Mouse (Mus musculus): ENCODE results near the gene Polr3h. TPM values are rescaled to one million over a fixed set of nuclear protein-coding genes. Genes with fewer than 3 reads are reported as not detected.
A peak's percentile ranks its signal among the peaks of the same experiment; 100 is the strongest.

Polr3h gene
- polyA plus RNA-seq, 1 experiment = 164 TPM

GRCm38 (mm10) chr15:81882348-81882747, 43.7 kb downstream of the Polr3h start:
- H3K4me3 ChIP-seq (ENCODE audit: insufficient read depth, poor library complexity, severe bottlenecking) = no peak overlapping the region
- peaks cover 93% of the 10 kb centered on the region for H3K79me3 ChIP-seq (ENCODE audit: low read depth)
- no peaks in the 10 kb centered on the region for H3K27me3 ChIP-seq (ENCODE audit: control insufficient read depth, insufficient read depth, insufficient read length)
- TF ChIP-seq MYOG (IDR thresholded peaks at IDR 0.05; ENCODE audit: control insufficient read depth, extremely low read depth, insufficient read length) (no peak), MAX (IDR thresholded peaks at IDR 0.05) (no peak), USF1 (IDR thresholded peaks at IDR 0.05; ENCODE audit: low read depth) (no peak), CEBPB (IDR thresholded peaks at IDR 0.05; ENCODE audit: low read depth) (no peak), MYOD1 (IDR thresholded peaks at IDR 0.05; ENCODE audit: control insufficient read depth, insufficient read length, low read depth) (no peak), CTCF (IDR thresholded peaks at IDR 0.05; ENCODE audit: control insufficient read depth, insufficient read depth, insufficient read length) (no peak), FOSL1 (IDR thresholded peaks at IDR 0.05; ENCODE audit: insufficient read depth, low read length, poor library complexity, severe bottlenecking) (no peak)
- peaks cover 100% of the 10 kb centered on the region for H3K79me2 ChIP-seq (ENCODE audit: control insufficient read depth, insufficient read depth)
- peaks cover 23% of the 10 kb centered on the region for H3K36me3 ChIP-seq (ENCODE audit: control insufficient read depth, insufficient read depth)
- H3ac ChIP-seq (ENCODE audit: control insufficient read depth, insufficient read length, low read depth) = no peak overlapping the region

GRCm38 (mm10) chr15:81879531-81880401, 46.3 kb downstream of the Polr3h start:
- Histone ChIP-seq H3K79me3 (ENCODE audit: low read depth) (peaks cover 94% of the 10 kb centered on the region), H3K4me3 (ENCODE audit: insufficient read depth, poor library complexity, severe bottlenecking) (no peak overlapping the region), H3ac (ENCODE audit: control insufficient read depth, insufficient read length, low read depth) (no peak overlapping the region), H3K36me3 (ENCODE audit: control insufficient read depth, insufficient read depth) (peaks cover 22% of the 10 kb centered on the region), H3K27me3 (ENCODE audit: control insufficient read depth, insufficient read depth, insufficient read length) (no peaks in the 10 kb centered on the region), H3K79me2 (ENCODE audit: control insufficient read depth, insufficient read depth) (peaks cover 100% of the 10 kb centered on the region)
- no peak for TF ChIP-seq USF1 (IDR thresholded peaks at IDR 0.05; ENCODE audit: low read depth)
- no peak for TF ChIP-seq FOSL1 (IDR thresholded peaks at IDR 0.05; ENCODE audit: insufficient read depth, low read length, poor library complexity, severe bottlenecking)
- TF ChIP-seq CEBPB (IDR thresholded peaks at IDR 0.05; ENCODE audit: low read depth) = no peak
- TF ChIP-seq MYOG (IDR thresholded peaks at IDR 0.05; ENCODE audit: control insufficient read depth, extremely low read depth, insufficient read length) = no peak
- TF ChIP-seq MYOD1 (IDR thresholded peaks at IDR 0.05; ENCODE audit: control insufficient read depth, insufficient read length, low read depth) = no peak
- no peak for TF ChIP-seq CTCF (IDR thresholded peaks at IDR 0.05; ENCODE audit: control insufficient read depth, insufficient read depth, insufficient read length)
- TF ChIP-seq MAX (IDR thresholded peaks at IDR 0.05) = no peak

DNA sequence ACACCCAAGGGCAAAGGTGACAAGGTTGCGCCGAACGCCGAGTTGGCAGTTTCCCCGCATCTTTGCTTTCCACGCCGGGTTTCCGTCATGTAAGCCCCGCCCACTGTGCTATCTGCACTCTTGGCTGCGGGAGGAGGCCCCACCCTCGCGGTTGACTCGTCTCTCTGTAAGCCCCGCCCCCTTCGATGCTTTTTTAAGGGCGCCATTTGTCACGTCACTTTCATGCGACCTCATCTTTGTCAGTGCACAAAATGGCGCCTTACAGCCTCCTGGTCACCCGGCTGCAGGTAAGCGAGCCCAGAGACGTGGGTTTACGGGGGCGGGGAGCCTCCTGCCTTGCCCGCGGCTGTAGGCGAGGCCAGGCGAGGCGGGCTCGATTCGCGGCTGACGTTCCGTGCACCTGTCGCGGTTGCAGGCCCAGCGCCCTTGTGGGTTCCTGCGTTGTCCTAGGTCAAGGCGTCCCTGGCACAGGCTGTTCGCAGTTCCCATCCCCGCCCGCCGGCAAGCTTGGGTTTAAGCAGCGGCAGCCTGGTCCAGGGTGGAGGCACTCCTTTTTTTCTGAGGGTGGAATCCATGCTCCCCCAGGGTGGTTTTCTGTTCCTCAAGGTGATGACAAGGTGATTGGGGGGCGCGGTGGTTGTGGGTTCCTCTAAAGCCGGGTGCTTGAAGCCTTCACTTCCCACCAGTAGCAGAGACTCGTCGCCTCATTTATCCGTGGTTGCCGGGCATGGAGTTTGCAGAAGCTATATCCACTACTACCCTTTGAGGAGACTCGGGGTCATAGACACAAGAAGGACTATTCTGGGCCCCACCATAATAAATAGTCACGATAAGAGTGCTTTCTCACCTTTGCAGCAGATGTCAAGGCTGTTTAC, 53.5 kb downstream of the Polr3h start, which contains the start of gene Aco2:
Gene Aco2 (plus strand): TSS at position 48 of the 875 bp plus-strand sequence.
- Histone ChIP-seq H3K79me2 (ENCODE audit: control insufficient read depth, insufficient read depth) (peaks cover 96% of the 10 kb centered on the region), H3K4me3 (ENCODE audit: insufficient read depth, poor library complexity, severe bottlenecking) (peak within 1 kb of the TSS; percentile 99), H3K36me3 (ENCODE audit: control insufficient read depth, insufficient read depth) (peaks cover 42% of the 10 kb centered on the region), H3K27me3 (ENCODE audit: control insufficient read depth, insufficient read depth, insufficient read length) (no peaks in the 10 kb centered on the region), H3ac (ENCODE audit: control insufficient read depth, insufficient read length, low read depth) (peak within 1 kb of the TSS; percentile 81), H3K79me3 (ENCODE audit: low read depth) (peaks cover 87% of the 10 kb centered on the region)
- TF ChIP-seq USF1 (IDR thresholded peaks at IDR 0.05; ENCODE audit: low read depth) (no peak), CEBPB (IDR thresholded peaks at IDR 0.05; ENCODE audit: low read depth) (no peak), FOSL1 (IDR thresholded peaks at IDR 0.05; ENCODE audit: insufficient read depth, low read length, poor library complexity, severe bottlenecking) (no peak), CTCF (IDR thresholded peaks at IDR 0.05; ENCODE audit: control insufficient read depth, insufficient read depth, insufficient read length) (no peak), MYOG (IDR thresholded peaks at IDR 0.05; ENCODE audit: control insufficient read depth, extremely low read depth, insufficient read length) (no peak), MAX (IDR thresholded peaks at IDR 0.05) (peak; percentile 66)

DNA sequence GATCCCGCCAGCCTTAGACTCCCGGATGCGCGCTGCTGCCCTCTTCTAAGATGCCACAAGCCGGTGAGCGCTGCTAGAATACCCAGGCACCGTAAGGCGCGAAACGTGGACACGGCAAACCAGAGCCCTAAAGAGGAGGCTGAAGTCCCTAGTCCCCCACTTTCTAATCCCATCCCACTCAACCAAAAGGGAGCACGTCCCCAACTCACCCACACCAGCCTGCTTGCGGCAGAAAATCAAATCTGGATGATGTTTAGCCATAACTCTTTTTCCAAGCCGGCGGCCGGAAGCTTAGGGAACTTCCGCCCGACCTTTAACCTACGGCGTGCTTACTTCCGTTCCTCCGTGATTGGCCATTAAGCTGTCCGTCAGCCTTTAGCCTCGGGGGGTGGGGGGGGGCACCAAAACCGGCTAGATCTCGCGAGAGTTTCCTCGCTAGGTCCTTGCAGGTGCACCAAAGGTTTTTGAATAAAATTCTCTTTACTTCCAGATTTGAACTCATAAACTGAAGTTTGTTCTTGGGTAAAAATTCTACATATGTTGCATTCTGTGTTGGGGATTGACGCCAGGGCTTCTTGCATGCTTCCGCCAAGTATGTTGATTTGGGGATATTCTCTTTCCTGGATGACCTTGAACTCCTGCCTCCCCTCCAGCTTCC, 54.3 kb downstream of the Polr3h start, which contains the start of gene Phf5a:
Gene Phf5a (minus strand): TSS at position 308 of the 658 bp plus-strand sequence.
- peaks cover 42% of the 10 kb centered on the region for H3K36me3 ChIP-seq (ENCODE audit: control insufficient read depth, insufficient read depth)
- H3K79me2 ChIP-seq (ENCODE audit: control insufficient read depth, insufficient read depth) = peaks cover 96% of the 10 kb centered on the region
- H3K27me3 ChIP-seq (ENCODE audit: control insufficient read depth, insufficient read depth, insufficient read length) = no peaks in the 10 kb centered on the region
- H3K4me3 ChIP-seq (ENCODE audit: insufficient read depth, poor library complexity, severe bottlenecking) = peak within 1 kb of the TSS; percentile 99
- peaks cover 80% of the 10 kb centered on the region for H3K79me3 ChIP-seq (ENCODE audit: low read depth)
- TF ChIP-seq MAX (IDR thresholded peaks at IDR 0.05) (peak; percentile 38), FOSL1 (IDR thresholded peaks at IDR 0.05; ENCODE audit: insufficient read depth, low read length, poor library complexity, severe bottlenecking) (no peak), MYOD1 (IDR thresholded peaks at IDR 0.05; ENCODE audit: control insufficient read depth, insufficient read length, low read depth) (no peak), USF1 (IDR thresholded peaks at IDR 0.05; ENCODE audit: low read depth) (peak; percentile 21)
- peak within 1 kb of the TSS; percentile 81 for H3ac ChIP-seq (ENCODE audit: control insufficient read depth, insufficient read length, low read depth)

GRCm38 (mm10) chr15:81869985-81870384, 56.1 kb downstream of the Polr3h start:
- H3K36me3 ChIP-seq (ENCODE audit: control insufficient read depth, insufficient read depth) = peaks cover 60% of the 10 kb centered on the region
- TF ChIP-seq MAX (IDR thresholded peaks at IDR 0.05) = no peak
- no peak for TF ChIP-seq MYOG (IDR thresholded peaks at IDR 0.05; ENCODE audit: control insufficient read depth, extremely low read depth, insufficient read length)
- TF ChIP-seq USF1 (IDR thresholded peaks at IDR 0.05; ENCODE audit: low read depth) = no peak
- TF ChIP-seq MYOD1 (IDR thresholded peaks at IDR 0.05; ENCODE audit: control insufficient read depth, insufficient read length, low read depth) = no peak
- TF ChIP-seq CTCF (IDR thresholded peaks at IDR 0.05; ENCODE audit: control insufficient read depth, insufficient read depth, insufficient read length) = no peak
- no peak for TF ChIP-seq CEBPB (IDR thresholded peaks at IDR 0.05; ENCODE audit: low read depth)
- TF ChIP-seq FOSL1 (IDR thresholded peaks at IDR 0.05; ENCODE audit: insufficient read depth, low read length, poor library complexity, severe bottlenecking) = no peak
- peaks cover 80% of the 10 kb centered on the region for H3K79me2 ChIP-seq (ENCODE audit: control insufficient read depth, insufficient read depth)
- H3K4me3 ChIP-seq (ENCODE audit: insufficient read depth, poor library complexity, severe bottlenecking) = no peak overlapping the region
- peaks cover 66% of the 10 kb centered on the region for H3K79me3 ChIP-seq (ENCODE audit: low read depth)
- H3ac ChIP-seq (ENCODE audit: control insufficient read depth, insufficient read length, low read depth) = no peak overlapping the region
- peaks cover 4% of the 10 kb centered on the region for H3K27me3 ChIP-seq (ENCODE audit: control insufficient read depth, insufficient read depth, insufficient read length)
